Mouse (Mus musculus) spleen, adult 2 months (tissue): Measurements from ENCODE around the gene Polr2j.

Source experiments
- CTCF ChIP-seq: fragments of 200-500 bp; IDR thresholded peaks from 2 replicates; pipeline ENCODE4 v1.5.1; 2011; ENCODE audit warnings: mild to moderate bottlenecking, inconsistent platforms; ENCODE audit not compliant: insufficient read depth, insufficient read length, insufficient replicate concordance; ENCODE audit errors: extremely low read depth
- POLR2A ChIP-seq: fragments of 200-500 bp; IDR thresholded peaks from 2 replicates; pipeline ENCODE4 v1.6.1; 2011; ENCODE audit warnings: low read depth, low read length, inconsistent platforms

GRCm38 (mm10) chr5:136084144-136084881 lies 32.1 kb upstream of the Polr2j start:
- no peak for TF ChIP-seq CTCF
- TF ChIP-seq POLR2A, result no peak
